Mouse (Mus musculus): Measurements from ENCODE around the gene Ly6g6d.

DNA sequence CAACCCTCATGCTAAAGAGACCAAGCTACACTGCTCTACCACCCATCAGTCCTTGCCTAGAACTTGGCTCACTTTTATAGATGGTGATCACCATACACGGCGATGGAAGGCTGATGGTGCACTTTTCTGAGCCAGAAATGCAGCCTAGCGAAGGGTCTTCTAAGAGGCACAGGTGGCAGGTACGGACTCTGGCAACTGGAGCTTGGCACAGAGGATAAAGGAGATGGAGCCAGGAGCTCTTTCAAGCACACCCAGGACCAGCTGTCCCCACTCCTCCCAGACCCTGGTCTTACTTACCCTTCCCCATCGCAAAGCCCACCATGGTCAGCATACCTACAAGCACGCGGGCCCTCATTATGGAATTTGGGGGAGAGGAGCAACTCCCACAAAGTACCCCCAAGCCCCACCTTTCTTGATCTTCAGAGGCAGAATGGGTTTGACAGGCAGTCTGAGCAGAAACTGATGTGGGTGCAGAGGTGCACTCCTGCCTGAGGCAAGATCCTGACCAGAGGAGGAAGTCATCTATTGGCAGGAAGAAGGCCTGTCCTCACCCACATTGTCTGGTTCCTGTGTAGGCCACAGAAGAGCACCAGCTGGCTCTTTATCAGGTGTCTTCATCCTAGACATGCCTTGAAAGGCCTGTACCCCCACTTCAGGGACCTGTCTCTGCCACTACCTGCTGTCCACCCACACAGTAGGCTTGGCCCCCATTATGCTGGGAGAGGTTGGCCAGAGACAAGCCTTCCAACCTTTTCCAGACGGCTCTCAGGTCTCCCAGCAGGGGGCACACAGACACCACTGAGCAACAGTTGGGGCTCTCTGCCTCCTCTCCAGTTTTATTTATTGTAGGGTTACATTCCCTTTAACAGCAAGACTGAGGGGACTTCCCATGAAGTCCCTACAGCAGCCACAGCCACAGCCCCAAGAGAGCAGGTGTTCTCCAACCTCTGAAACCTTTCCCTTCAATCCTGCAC is 37.5 kb upstream of the Ly6g6d start, which contains the start of gene Ly6g5b:
- TF ChIP-seq CTCF (IDR thresholded peaks at IDR 0.05; ENCODE audit: extremely low read depth, insufficient read length, insufficient replicate concordance, low read depth, low read length) (peak; percentile 42; the same call in 1 of the 2 replicates), POLR2A (IDR thresholded peaks at IDR 0.05; ENCODE audit: low read depth, low read length) (no peak)

Data from small intestine, adult 2 months (tissue).